Mouse (Mus musculus) adrenal gland, adult 8-10 months (tissue): ENCODE data around the gene H2-DMb2. TPM values are rescaled to one million over a fixed set of nuclear protein-coding genes. Genes with fewer than 3 reads are reported as not detected.
A peak's percentile ranks its signal among the peaks of the same experiment; 100 is the strongest.

ENCODE experiments used
- DNase-seq: peaks from one replicate; pipeline ENCODE4 v3.0.0; 2022
- total RNA-seq, 4 experiments: library from RNA; stranded (reverse); gene quantifications; 2 replicates each; pipeline ENCODE4 v1.2.4; 2022

The H2-DMb2 gene
- total RNA-seq, 4 experiments from 2014 or later: 2.0 to 4.5 (median 4.0) TPM

DNA sequence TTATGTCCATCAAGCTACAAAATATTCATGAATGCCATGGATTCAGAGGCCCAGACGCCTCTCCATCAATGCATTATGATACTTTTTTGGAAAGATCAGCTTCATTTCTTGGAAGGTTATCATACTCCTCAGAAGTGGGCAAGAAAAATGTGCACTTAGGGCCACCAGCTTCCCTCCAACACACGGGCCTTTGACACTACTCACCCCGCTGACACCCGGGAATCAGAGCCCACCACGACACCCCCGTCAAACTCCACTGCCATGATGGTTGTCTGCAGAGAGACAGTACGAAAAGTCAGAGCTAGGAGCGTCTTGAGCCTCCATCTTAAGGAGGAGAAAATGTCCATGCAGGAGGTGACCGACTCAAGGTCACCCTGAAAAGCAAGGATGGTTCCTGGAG, 42.4 kb downstream of the H2-DMb2 start:
- no peak for DNase-seq

GRCm38 (mm10) chr17:34186885-34187260, 43.8 kb downstream of the H2-DMb2 start:
- DNase-seq: no peak

DNA sequence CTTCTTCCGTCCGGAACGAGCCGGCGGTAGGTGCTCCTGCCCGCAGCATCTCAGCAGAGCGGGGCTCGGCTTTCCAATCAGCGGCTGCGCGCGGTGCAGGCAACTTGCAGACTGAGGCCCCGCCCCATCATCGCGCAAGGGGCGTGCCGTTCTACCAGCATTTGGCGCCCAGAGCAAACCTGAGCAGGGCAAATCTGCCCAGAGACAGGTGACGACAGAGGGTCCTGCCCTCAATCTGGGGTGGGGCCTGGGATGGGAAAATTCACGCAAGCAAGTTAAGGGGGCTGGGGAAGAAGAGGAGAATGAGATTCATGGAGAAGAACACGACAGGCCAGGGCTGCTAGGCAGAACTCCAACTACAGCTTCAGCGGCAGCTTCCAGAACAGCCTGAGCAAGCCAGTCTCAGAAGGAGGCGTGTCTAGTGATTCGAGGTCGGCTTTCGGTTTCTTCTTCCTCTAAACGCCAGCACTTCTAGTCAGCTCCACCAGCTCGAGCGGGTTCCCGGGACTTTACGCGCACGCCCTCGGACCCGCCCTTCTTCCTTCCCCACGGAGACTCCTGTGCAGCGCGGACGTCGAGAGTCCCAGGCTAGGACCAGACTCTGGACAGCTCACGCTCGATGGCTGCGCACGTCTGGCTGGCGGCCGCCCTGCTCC, 44.3 kb downstream of the H2-DMb2 start, which contains the start of the genes Tap1 and Psmb9:
Tap1 (plus strand) TSS at position 293 of the 656 bp plus-strand sequence.
Psmb9 (minus strand) TSS at position 504 of the 656 bp plus-strand sequence.
- DNase-seq: peak; percentile 97

DNA sequence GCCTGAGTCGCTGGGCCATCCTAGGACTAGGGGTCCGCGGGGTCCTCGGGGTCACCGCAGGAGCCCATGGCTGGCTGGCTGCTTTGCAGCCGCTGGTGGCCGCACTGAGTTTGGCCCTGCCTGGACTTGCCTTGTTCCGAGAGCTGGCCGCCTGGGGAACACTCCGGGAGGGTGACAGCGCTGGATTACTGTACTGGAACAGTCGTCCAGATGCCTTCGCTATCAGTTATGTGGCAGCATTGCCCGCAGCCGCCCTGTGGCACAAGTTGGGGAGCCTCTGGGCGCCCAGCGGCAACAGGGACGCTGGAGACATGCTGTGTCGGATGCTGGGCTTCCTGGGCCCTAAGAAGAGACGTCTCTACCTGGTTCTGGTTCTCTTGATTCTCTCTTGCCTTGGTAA, 44.9 kb downstream of the H2-DMb2 start:
- DNase-seq: no peak

DNA sequence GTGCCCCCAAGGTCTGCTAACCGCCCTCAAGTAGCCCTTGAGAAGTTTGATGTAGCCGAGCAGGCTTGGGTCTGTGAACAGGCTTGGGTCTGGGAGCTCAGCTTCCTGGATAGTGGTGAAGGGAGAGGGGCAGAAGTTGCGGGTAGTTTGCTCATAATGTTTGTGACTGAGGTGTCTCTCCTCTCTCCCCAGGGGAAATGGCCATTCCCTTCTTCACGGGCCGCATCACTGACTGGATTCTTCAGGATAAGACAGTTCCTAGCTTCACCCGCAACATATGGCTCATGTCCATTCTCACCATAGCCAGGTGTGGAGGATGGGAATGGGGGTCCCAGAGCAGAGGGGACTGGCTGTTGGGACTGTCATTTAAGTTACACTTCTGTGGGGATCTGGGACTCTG, 45.9 kb downstream of the H2-DMb2 start:
- DNase-seq: no peak

GRCm38 (mm10) chr17:34192852-34193251, 49.7 kb downstream of the H2-DMb2 start:
- DNase-seq: no peak

DNA sequence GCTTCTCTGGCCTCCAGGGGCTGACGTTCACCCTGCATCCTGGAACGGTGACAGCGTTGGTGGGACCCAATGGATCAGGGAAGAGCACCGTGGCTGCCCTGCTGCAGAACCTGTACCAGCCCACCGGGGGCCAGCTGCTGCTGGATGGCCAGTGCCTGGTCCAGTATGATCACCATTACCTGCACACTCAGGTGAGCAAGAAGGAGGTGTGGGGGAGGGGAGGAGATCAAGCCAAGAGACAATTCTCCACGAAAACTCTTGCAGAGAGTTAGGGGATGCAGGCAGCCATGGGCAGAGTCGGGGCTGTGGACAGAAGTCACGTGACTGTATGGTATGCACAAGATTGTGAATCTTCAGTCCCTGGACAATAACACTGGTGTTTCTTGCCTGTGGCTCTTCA, 50.4 kb downstream of the H2-DMb2 start:
- no peak for DNase-seq

- DNase-seq: no peak
Observed at GRCm38 (mm10) chr17:34194723-34195122, 51.6 kb downstream of the H2-DMb2 start.

DNA sequence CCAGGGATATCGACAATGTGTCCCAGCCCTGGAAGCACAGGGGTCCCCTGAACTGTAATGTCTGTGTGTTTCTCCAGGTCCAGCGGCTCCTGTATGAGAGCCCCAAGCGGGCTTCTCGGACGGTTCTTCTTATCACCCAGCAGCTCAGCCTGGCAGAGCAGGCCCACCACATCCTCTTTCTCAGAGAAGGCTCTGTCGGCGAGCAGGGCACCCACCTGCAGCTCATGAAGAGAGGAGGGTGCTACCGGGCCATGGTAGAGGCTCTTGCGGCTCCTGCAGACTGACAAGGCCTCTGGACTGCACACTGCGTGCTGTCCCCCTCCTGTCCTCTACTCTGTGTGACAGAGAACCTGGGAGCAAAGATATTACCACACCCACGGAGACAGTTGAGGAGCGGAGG, 53.4 kb downstream of the H2-DMb2 start:
- DNase-seq: no peak

DNA sequence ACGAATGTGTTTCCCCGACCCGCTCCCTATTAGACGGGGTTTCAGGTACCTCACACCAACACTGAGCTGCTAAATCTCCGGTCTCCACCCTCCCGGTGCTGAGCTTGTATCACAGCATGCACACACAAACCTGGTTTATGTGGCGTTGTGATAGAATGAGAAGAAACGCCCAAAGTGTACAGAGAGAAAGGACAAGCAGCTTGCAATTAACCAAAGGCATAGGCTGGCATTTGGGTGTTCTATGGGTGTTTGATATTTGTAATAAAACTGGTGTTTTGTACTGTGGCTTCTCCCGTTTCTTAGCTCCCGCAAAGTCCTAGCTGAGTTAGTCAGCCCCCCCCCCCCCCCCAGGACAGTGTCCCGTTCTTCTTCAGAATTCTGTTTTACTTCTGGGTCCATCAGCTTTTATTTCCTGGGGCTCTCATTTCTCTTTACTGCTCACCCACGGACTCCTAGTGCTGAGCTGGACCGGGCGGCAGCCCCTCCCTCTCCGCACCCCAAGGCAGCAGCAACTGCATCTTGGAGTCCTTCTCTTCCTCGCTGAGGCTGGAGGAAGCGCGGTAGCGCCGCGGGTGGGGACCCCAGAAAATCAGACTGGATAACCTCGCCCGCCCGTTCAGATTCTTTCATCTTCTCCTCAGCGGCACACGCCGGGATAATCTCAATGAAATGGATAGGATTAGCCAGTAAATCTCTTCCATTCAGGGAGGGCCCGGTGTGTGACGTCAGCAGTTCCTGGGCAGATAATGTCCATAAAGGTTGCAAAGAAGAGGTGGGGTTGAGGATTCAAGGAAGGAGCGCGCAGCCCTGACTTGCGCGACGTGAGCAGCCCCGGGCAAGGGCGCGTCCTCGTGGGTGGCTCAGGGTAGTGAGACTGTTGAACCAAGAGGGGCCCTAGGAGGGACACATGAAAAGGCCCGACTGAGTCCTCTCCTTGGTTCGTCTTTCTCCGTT, 54.1 kb downstream of the H2-DMb2 start, which contains the start of gene Psmb8:
Psmb8 (plus strand) TSS at position 781 of the 954 bp plus-strand sequence.
- DNase-seq: peak; percentile 94

GRCm38 (mm10) chr17:34197904-34198520, 54.9 kb downstream of the H2-DMb2 start:
- no peak for DNase-seq

DNA sequence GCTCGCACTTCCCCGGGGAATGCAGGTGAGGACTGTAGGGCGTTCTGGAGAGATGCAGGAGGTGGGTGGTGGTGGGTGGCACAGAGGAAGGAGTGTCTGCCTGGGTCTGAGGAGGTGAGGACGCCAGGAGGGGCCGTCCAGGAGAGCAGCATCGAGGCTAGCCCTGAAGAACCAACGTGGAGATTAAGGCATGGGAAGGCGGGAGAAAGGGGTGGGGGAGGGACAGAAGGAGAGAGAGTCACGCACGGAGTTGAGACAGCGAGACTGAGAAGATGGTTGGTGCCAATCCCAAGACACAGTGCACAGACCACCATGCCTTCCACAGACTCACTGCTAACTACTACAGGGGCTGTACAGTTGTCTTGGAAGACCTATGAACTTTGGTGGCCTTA, 55.4 kb downstream of the H2-DMb2 start:
- no peak for DNase-seq

DNA sequence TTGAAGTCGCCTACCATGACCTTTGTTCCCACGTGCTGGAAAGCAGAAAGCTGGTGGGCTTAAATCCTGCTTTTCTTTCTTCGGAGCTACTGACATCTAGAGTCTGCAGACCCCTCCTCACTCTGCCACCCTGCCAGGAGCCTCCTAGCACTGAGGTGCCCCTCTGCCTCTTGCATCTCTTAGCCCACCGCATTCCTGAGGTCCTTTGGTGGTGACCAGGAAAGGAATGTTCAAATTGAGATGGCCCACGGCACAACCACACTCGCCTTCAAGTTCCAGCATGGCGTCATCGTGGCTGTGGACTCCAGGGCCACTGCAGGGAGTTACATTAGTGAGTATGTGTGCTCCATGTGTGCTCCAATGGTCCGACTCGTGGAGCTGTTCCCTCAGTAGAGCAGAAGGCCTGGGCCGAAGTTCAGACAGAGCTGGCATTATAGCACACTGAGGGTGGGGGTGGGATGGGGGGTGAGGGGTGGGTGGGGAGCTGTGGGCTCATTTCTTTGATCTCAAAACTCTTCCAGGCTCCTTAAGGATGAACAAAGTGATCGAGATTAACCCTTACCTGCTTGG, 56.0 kb downstream of the H2-DMb2 start:
- DNase-seq: no peak

DNA sequence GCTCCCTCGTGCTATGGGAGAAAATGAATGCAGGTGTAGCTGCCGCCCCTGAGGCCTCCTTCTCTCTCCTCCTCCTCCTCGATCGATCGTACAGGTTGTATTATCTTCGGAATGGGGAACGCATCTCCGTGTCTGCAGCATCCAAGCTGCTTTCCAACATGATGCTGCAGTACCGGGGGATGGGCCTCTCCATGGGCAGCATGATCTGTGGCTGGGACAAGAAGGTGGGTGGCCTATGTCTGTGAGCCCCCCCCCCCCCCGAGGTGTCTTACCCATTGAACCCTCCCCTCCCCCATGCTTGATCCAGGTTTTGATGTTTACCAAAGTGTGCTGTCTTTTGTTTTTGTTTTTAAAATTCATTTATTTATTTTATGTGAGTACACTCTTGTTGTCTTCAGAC, 56.9 kb downstream of the H2-DMb2 start:
- no peak for DNase-seq

- no peak for DNase-seq
Observed at GRCm38 (mm10) chr17:34200772-34201505, 57.8 kb downstream of the H2-DMb2 start.

Other genes with a start within 250 kb of the H2-DMb2 start
- not detected for gene Platr17, start 238.2 kb upstream of the H2-DMb2 start, total RNA-seq
- gene Daxx, start 233.9 kb upstream of the H2-DMb2 start, total RNA-seq: 10 to 100 TPM; 30.2 to 36.2 (median 33.8) TPM
- 100 to 1,000 TPM; 195 to 259 (median 213) TPM for gene Tapbp, start 227.4 kb upstream of the H2-DMb2 start, total RNA-seq
- gene Zbtb22, start 227.4 kb upstream of the H2-DMb2 start, total RNA-seq: 10 to 100 TPM; 35.3 to 39.7 (median 37.5) TPM
- gene Rgl2, start 213.8 kb upstream of the H2-DMb2 start, total RNA-seq: 10 to 100 TPM; 42.1 to 76.2 (median 60.1) TPM
- 100 to 1,000 TPM in 1 of 4 experiments, 10 to 100 TPM in 3; 74.1 to 119 (median 79.6) TPM for gene Pfdn6, start 203.0 kb upstream of the H2-DMb2 start, total RNA-seq
- 10 to 100 TPM; 30.0 to 43.8 (median 35.1) TPM for gene Wdr46, start 202.6 kb upstream of the H2-DMb2 start, total RNA-seq
- gene B3galt4, start 191.8 kb upstream of the H2-DMb2 start, total RNA-seq: 1 to 10 TPM; 6.9 to 8.7 (median 7.6) TPM
- gene Vps52, start 187.5 kb upstream of the H2-DMb2 start, total RNA-seq: 10 to 100 TPM; 58.6 to 83.5 (median 69.6) TPM
- 100 to 1,000 TPM; 668 to 711 (median 693) TPM for gene Rps18, start 187.3 kb upstream of the H2-DMb2 start, total RNA-seq
- 100 to 1,000 TPM; 493 to 638 (median 583) TPM for gene H2-K1, start 143.0 kb upstream of the H2-DMb2 start, total RNA-seq
- gene Ring1, start 118.6 kb upstream of the H2-DMb2 start, total RNA-seq: 10 to 100 TPM; 42.7 to 84.4 (median 60.7) TPM
- 100 to 1,000 TPM; 249 to 289 (median 271) TPM for gene H2-Ke6, start 115.2 kb upstream of the H2-DMb2 start, total RNA-seq
- gene Slc39a7, start 111.6 kb upstream of the H2-DMb2 start, total RNA-seq: 100 to 1,000 TPM; 176 to 248 (median 200) TPM
- 10 to 100 TPM; 54.8 to 70.9 (median 62.7) TPM for gene Rxrb, start 111.5 kb upstream of the H2-DMb2 start, total RNA-seq
- 1 to 10 TPM in 3 of 4 experiments, under 1 TPM in 1; 0.55 to 1.7 (median 1.4) TPM for gene Col11a2, start 103.9 kb upstream of the H2-DMb2 start, total RNA-seq
- 1 to 10 TPM in 1 of 4 experiments, under 1 TPM in 3; 0.24 to 1.1 (median 0.64) TPM for gene H2-Oa, start 51.0 kb upstream of the H2-DMb2 start, total RNA-seq
- 10 to 100 TPM; 12.2 to 24.6 (median 21.1) TPM for gene H2-DMa, start 23.8 kb upstream of the H2-DMb2 start, total RNA-seq
- 100 to 1,000 TPM; 185 to 240 (median 215) TPM for gene Brd2, start 20.7 kb upstream of the H2-DMb2 start, total RNA-seq
- 10 to 100 TPM in 2 of 4 experiments, 1 to 10 TPM in 2; 5.2 to 11.5 (median 10.5) TPM for gene H2-DMb1, start 9.8 kb downstream of the H2-DMb2 start, total RNA-seq
- 10 to 100 TPM; 19.5 to 22.2 (median 21.3) TPM for gene Tap1, start 44.2 kb downstream of the H2-DMb2 start, total RNA-seq
- 10 to 100 TPM; 16.7 to 30.6 (median 25.5) TPM for gene Psmb9, start 44.5 kb downstream of the H2-DMb2 start, total RNA-seq
- 10 to 100 TPM; 30.4 to 41.2 (median 36.4) TPM for gene Psmb8, start 54.4 kb downstream of the H2-DMb2 start, total RNA-seq
- gene Tap2, start 60.2 kb downstream of the H2-DMb2 start, total RNA-seq: 10 to 100 TPM; 53.9 to 71.1 (median 67.2) TPM
- 1 to 10 TPM; 1.3 to 1.8 (median 1.5) TPM for gene H2-Ob, start 95.6 kb downstream of the H2-DMb2 start, total RNA-seq
- gene H2-Ab1, start 114.4 kb downstream of the H2-DMb2 start, total RNA-seq: 100 to 1,000 TPM in 3 of 4 experiments, 10 to 100 TPM in 1; 62.4 to 146 (median 115) TPM
- 100 to 1,000 TPM in 3 of 4 experiments, 10 to 100 TPM in 1; 77.6 to 181 (median 140) TPM for gene H2-Aa, start 144.5 kb downstream of the H2-DMb2 start, total RNA-seq
- 100 to 1,000 TPM in 3 of 4 experiments, 10 to 100 TPM in 1; 83.6 to 191 (median 159) TPM for gene H2-Eb1, start 162.6 kb downstream of the H2-DMb2 start, total RNA-seq
- not detected for gene H2-Eb2, start 182.4 kb downstream of the H2-DMb2 start, total RNA-seq
- under 1 TPM; 0.40 to 0.90 (median 0.57) TPM for gene Btnl2, start 211.5 kb downstream of the H2-DMb2 start, total RNA-seq
- gene Btnl1, start 233.8 kb downstream of the H2-DMb2 start, total RNA-seq: not detected